Mouse (Mus musculus) kidney, adult 2 months (tissue): ENCODE measurements around the gene Ccdc85b.

Experiments used
- CTCF ChIP-seq: fragments of 200-500 bp; conservative IDR thresholded peaks from 2 replicates; pipeline ENCODE4 v1.5.1; 2011; ENCODE audit warnings: low read depth, mild to moderate bottlenecking, control low read depth, low read length, moderate library complexity, mixed read lengths; ENCODE audit not compliant: insufficient read depth, insufficient read length
- POLR2A ChIP-seq: fragments of 200-500 bp; IDR thresholded peaks from one replicate; pipeline ENCODE4 v1.6.1; 2011; ENCODE audit warnings: low read depth, low read length, control low read depth

- no peak for TF ChIP-seq CTCF
- peak; percentile 93 for TF ChIP-seq POLR2A
Observed at GRCm38 (mm10) chr19:5490313-5490897, 32.7 kb upstream of the Ccdc85b start, which contains the start of gene Cfl1.
